Comparison of ENCODE assay signal across 18 mouse cellular contexts in genomic region chr1:69103211-69103706, GRCm38 (mm10). TPM values are rescaled to one million over a fixed set of nuclear protein-coding genes. Genes with fewer than 3 reads are reported as not detected.
DNase-seq lines count a peak whose midpoint lies in the region; ATAC-seq and TF ChIP-seq lines count a peak whose summit lies in the region.
"Had no signal": no experiment of that assay in that cellular context is flagged by ENCODE, and none has a peak within 500 bp of the region (broad histone marks: within the 10 kb centered on the region; RNA-seq: fewer than 3 reads in every experiment).

No protein-coding gene starts in this region.

- no peaks in the 10 kb centered on the region for H3K4me1 ChIP-seq in cerebellum, adult 2 months (ENCODE audit: control insufficient read depth, insufficient read depth, low read length)
- H3K4me1 ChIP-seq in heart, embryonic 13.5 days = peaks cover 22% of the 10 kb centered on the region
- peaks cover 19% of the 10 kb centered on the region for H3K4me1 ChIP-seq in midbrain, embryonic 12.5 days
- H3K4me1 ChIP-seq: embryonic facial prominence, embryonic 12.5 days had no signal

- WGBS in cerebellum, adult 2 months = 50% methylated on average over 6 of the region's 6 CpGs
- WGBS in heart, embryonic 13.5 days = 51% methylated on average over 6 of the region's 6 CpGs
- WGBS in midbrain, embryonic 12.5 days = 21% methylated on average over 6 of the region's 6 CpGs

- DNase-seq in cerebellum, adult 2 months = no peak
- DNase-seq in cerebellum, adult 9-10 months = no peak
- no peak for DNase-seq in heart, adult 11 months
- peak; percentile 34 for DNase-seq in brain, embryonic 14.5 days (ENCODE audit: low read depth)
- no peak for DNase-seq in right cerebral cortex, adult 18-20 months
- DNase-seq in lung, postnatal 10 days = no peak
- DNase-seq: adrenal gland, adult 8-10 months; gastrocnemius, adult 2 months; kidney, postnatal 14 days; layer of hippocampus, adult 9-11 months; lung, adult 2 months; thymus, postnatal 36 days had no signal

- H3K4me2 ChIP-seq in heart, embryonic 13.5 days = peak overlapping the region; percentile 56
- peak overlapping the region; percentile 34 for H3K4me2 ChIP-seq in midbrain, embryonic 12.5 days (replicated peaks)
- H3K4me2 ChIP-seq: embryonic facial prominence, embryonic 12.5 days; limb, embryonic 15.5 days had no signal

- H3K9me3 ChIP-seq in heart, embryonic 13.5 days = no peaks in the 10 kb centered on the region
- no peaks in the 10 kb centered on the region for H3K9me3 ChIP-seq in midbrain, embryonic 12.5 days
- H3K9me3 ChIP-seq: embryonic facial prominence, embryonic 12.5 days; limb, embryonic 15.5 days had no signal

- H3K36me3 ChIP-seq in heart, embryonic 13.5 days = no peaks in the 10 kb centered on the region
- H3K36me3 ChIP-seq in midbrain, embryonic 12.5 days = no peaks in the 10 kb centered on the region
- H3K36me3 ChIP-seq: embryonic facial prominence, embryonic 12.5 days; limb, embryonic 15.5 days had no signal

- H3K4me3 ChIP-seq in cerebellum, adult 2 months (replicated peaks; ENCODE audit: insufficient read depth, low read depth, low read length) = peak overlapping the region; percentile 11
- peak overlapping the region; percentile 0; the same call in 1 of the 2 replicates for H3K4me3 ChIP-seq in heart, embryonic 13.5 days
- peak overlapping the region; percentile 9; the same call in 1 of the 2 replicates for H3K4me3 ChIP-seq in midbrain, embryonic 12.5 days
- H3K4me3 ChIP-seq: embryonic facial prominence, embryonic 12.5 days; gastrocnemius, adult 2 months; limb, embryonic 15.5 days had no signal

- no peak for TF ChIP-seq POLR2A in cerebellum, adult 2 months (IDR thresholded peaks at IDR 0.05; ENCODE audit: borderline replicate concordance, insufficient read depth, low read length)
- no peak for TF ChIP-seq POLR2A in brain, embryonic 14.5 days (IDR thresholded peaks at IDR 0.05; ENCODE audit: borderline replicate concordance, extremely low read depth, insufficient read depth, insufficient read length, poor library complexity, severe bottlenecking)

- H3K27ac ChIP-seq in cerebellum, adult 2 months (ENCODE audit: insufficient read depth, low read length) = no peak overlapping the region
- 0 out of 2 replicates have a peak overlapping the region, but pooled peaks have one; percentile 28 for H3K27ac ChIP-seq in heart, embryonic 13.5 days (replicated peaks)
- no peak overlapping the region for H3K27ac ChIP-seq in midbrain, embryonic 12.5 days (replicated peaks)
- H3K27ac ChIP-seq: embryonic facial prominence, embryonic 12.5 days; gastrocnemius, adult 2 months; limb, embryonic 15.5 days; macrophage had no signal

- no peak for TF ChIP-seq CTCF in cerebellum, adult 2 months (IDR thresholded peaks at IDR 0.05; ENCODE audit: borderline replicate concordance, insufficient read depth, low read depth, low read length)
- no peak for TF ChIP-seq CTCF in brain, embryonic 14.5 days (IDR thresholded peaks at IDR 0.05; ENCODE audit: borderline replicate concordance, extremely low read depth, insufficient read depth, insufficient read length)

- ATAC-seq in heart, embryonic 13.5 days (ENCODE audit: extremely low read depth, insufficient number of reproducible peaks, low FRiP score, low TSS enrichment) = no peak
- no peak for ATAC-seq in midbrain, embryonic 12.5 days (ENCODE audit: low FRiP score, low read depth)
- ATAC-seq: intestine, postnatal 0 days had no signal

- H3K9ac ChIP-seq in heart, embryonic 13.5 days = peak overlapping the region; percentile 50; the same call in 1 of the 2 replicates
- 0 out of 2 replicates have a peak overlapping the region, but pooled peaks have one; percentile 4 for H3K9ac ChIP-seq in midbrain, embryonic 12.5 days (replicated peaks)
- H3K9ac ChIP-seq: embryonic facial prominence, embryonic 12.5 days; limb, embryonic 15.5 days had no signal

- H3K27me3 ChIP-seq in cerebellum, adult 2 months (ENCODE audit: control insufficient read depth, insufficient read depth, low read length) = no peaks in the 10 kb centered on the region
- H3K27me3 ChIP-seq in heart, embryonic 13.5 days (replicated peaks) = 0 out of 2 replicates have a peak, but pooled peaks cover 4% of the 10 kb centered on the region
- no peaks in the 10 kb centered on the region; the same call in 1 of the 2 replicates for H3K27me3 ChIP-seq in midbrain, embryonic 12.5 days

RNA-seq across cellular contexts. Expression of gene Erbb4, which starts 4.6 kb away (rescaled TPM):
- polyA plus RNA-seq in cerebellum, adult 2 months (2012; rRNA removed) = 7.0 and 7.6 TPM in 2 replicates
- polyA plus RNA-seq in heart, embryonic 13.5 days (2015; fragmentation: Nextera tagmentation; extraction: Ambion mirVana) = 6.2 and 8.1 TPM in 2 replicates
- 7.8 and 12.2 TPM in 2 replicates for polyA plus RNA-seq in brain, embryonic 14.5 days (2012; rRNA removed)
- 11.1 and 14.0 TPM in 2 replicates for polyA plus RNA-seq in midbrain, embryonic 12.5 days (2016; fragmentation: Nextera tagmentation; extraction: Ambion mirVana)
- polyA plus RNA-seq: intestine, postnatal 0 days; macrophage had no signal
